Mouse (Mus musculus) hindlimb bud, embryonic 11.5 days (tissue): ENCODE results near the gene Trappc2.

Source experiments
- DNase-seq: peaks from one replicate; pipeline ENCODE4 v3.0.0-alpha.2; 2012; ENCODE audit warnings: low read depth, low spot score; ENCODE audit errors: extremely low spot score

Gene Trappc2

GRCm38 (mm10) chrX:166440036-166440615 lies at the start of gene Trappc2:
Trappc2 (plus strand) TSS chrX:166440574.
- no peak for DNase-seq

GRCm38 (mm10) chrX:166393753-166394152 lies 46.6 kb upstream of the Trappc2 start:
- no peak for DNase-seq

GRCm38 (mm10) chrX:166407865-166408264 lies 32.5 kb upstream of the Trappc2 start:
- DNase-seq = no peak

GRCm38 (mm10) chrX:166416196-166416595 lies 24.2 kb upstream of the Trappc2 start:
- no peak for DNase-seq

- peak; percentile 64 for DNase-seq
These were observed 5.6 kb upstream of the Trappc2 start for GRCm38 (mm10) chrX:166434812-166435211.

GRCm38 (mm10) chrX:166440616-166441063 lies 266 bp downstream of the Trappc2 start, which contains the start of gene Ofd1:
Ofd1 (minus strand) TSS chrX:166440704.
- peak; percentile 79 for DNase-seq

GRCm38 (mm10) chrX:166444552-166444951 lies 4.2 kb downstream of the Trappc2 start:
- no peak for DNase-seq

GRCm38 (mm10) chrX:166453532-166453931 lies 13.2 kb downstream of the Trappc2 start:
- DNase-seq = no peak

- no peak for DNase-seq
These were observed 14.0 kb downstream of the Trappc2 start for GRCm38 (mm10) chrX:166454331-166454730.

- DNase-seq = no peak
These were observed 15.2 kb downstream of the Trappc2 start for GRCm38 (mm10) chrX:166455525-166455924.

- DNase-seq = no peak
These were observed 27.9 kb downstream of the Trappc2 start for GRCm38 (mm10) chrX:166468321-166468720.

- no peak for DNase-seq
These were observed 32.2 kb downstream of the Trappc2 start for GRCm38 (mm10) chrX:166472612-166473011.

GRCm38 (mm10) chrX:166477393-166477792 lies 37.0 kb downstream of the Trappc2 start:
- DNase-seq = no peak

- DNase-seq = no peak
These were observed 38.4 kb downstream of the Trappc2 start for GRCm38 (mm10) chrX:166478631-166479364.

- DNase-seq = peak; percentile 33
These were observed 39.1 kb downstream of the Trappc2 start, which contains the start of gene Rab9 for GRCm38 (mm10) chrX:166479365-166479983. Rab9 (minus strand) TSS chrX:166479867.

- DNase-seq = no peak
These were observed 54.7 kb downstream of the Trappc2 start for GRCm38 (mm10) chrX:166495052-166495451.

- DNase-seq = no peak
These were observed 57.4 kb downstream of the Trappc2 start for GRCm38 (mm10) chrX:166497771-166498170.

- DNase-seq = no peak
These were observed 59.3 kb downstream of the Trappc2 start for GRCm38 (mm10) chrX:166499496-166500190.
